Mouse (Mus musculus): ENCODE results near the gene Pcare.

- no peak for TF ChIP-seq UBTF (IDR thresholded peaks at IDR 0.05; ENCODE audit: low read depth, low read length)
- TF ChIP-seq CTCF (conservative IDR thresholded peaks at IDR 0.05 in 1 of 2, IDR thresholded peaks at IDR 0.05 in 1 of 2; ENCODE audit: low read depth in 2 of 2, low read length in 2 of 2) = no peak
- TF ChIP-seq POLR2A (IDR thresholded peaks at IDR 0.05; ENCODE audit: low read depth, low read length) = no peak
- no peak for TF ChIP-seq JUND (conservative IDR thresholded peaks at IDR 0.05; ENCODE audit: low read depth, low read length)
- TF ChIP-seq RAD21 (IDR thresholded peaks at IDR 0.05; ENCODE audit: low read depth, low read length) = no peak
These were observed 27.8 kb upstream of the Pcare start for GRCm38 (mm10) chr17:71780490-71780889.

All from CH12.LX (cell line).